Mouse (Mus musculus): ENCODE measurements around the gene Taf1a. TPM values are rescaled to one million over a fixed set of nuclear protein-coding genes. Genes with fewer than 3 reads are reported as not detected.
"Not testable (repeated sequence)": the region's sequence is repeated elsewhere in the genome, so short reads cannot be mapped to it uniquely, and the experiment has no call there.

Taf1a gene
- polyA plus RNA-seq, 1 experiment from 2014 or later, result 16.1 TPM

DNA sequence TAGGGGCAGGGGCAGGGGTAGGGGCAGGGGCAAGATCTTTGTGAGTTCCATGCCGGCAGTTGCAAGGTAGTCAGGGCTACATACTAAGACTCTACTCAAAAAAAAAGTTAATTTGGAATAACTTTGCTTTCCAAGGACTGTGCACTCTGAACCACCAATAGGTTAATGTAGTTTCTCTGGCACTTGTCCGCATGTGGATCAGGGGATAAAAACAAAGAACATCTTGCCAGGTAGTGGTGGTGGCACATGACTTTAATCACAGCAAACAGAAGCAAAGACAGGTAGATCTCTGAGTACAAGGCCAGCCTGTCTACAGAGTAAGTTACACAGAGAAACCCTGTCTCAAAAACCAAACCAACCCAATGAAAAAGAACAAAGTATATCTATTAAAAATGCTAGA lies 6.2 kb upstream of the Taf1a start:
- Histone ChIP-seq H3K4me2 (ENCODE audit: low read length) (no peak overlapping the region), H3K9me3 (ENCODE audit: control insufficient read depth, low read length) (no peaks in the 10 kb centered on the region), H3K4me3 (ENCODE audit: low read length) (no peak overlapping the region), H3K27me3 (replicated peaks; ENCODE audit: control insufficient read depth, insufficient read depth, low read length) (peaks cover 15% of the 10 kb centered on the region), H3K9ac (ENCODE audit: low read depth, low read length) (no peak overlapping the region), H3K4me1 (ENCODE audit: control insufficient read depth, insufficient read depth, low read depth, low read length) (no peaks in the 10 kb centered on the region), H3K27ac (ENCODE audit: low read depth, low read length) (no peak overlapping the region), H3K36me3 (ENCODE audit: control insufficient read depth, insufficient read depth, low read length) (no peaks in the 10 kb centered on the region)
- 85% methylated on average over 2 of the region's 2 CpGs for WGBS
- no peak for ATAC-seq

DNA sequence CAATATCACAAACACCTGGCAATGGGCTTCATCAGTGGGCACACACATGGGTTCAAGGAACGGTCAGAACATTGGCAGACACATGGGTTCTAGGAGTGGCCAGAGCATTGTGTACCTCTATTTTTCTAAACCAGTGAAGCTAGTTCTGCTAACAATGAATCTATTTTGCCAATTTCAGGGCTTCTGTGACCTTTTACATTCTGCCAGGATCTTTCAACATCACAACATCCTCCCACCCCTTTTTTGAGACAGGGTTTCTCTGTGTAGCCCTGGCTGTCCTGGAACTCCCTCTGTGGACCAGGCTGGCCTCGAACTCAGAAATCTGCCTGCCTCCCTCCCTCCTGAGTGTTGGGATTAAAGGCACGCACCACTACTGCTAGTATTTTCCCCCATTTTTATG lies 1.4 kb upstream of the Taf1a start:
- ATAC-seq; H3K27ac ChIP-seq (ENCODE audit: low read depth, low read length); H3K9me3 ChIP-seq (ENCODE audit: control insufficient read depth, low read length); H3K36me3 ChIP-seq (ENCODE audit: control insufficient read depth, insufficient read depth, low read length); H3K9ac ChIP-seq (ENCODE audit: low read depth, low read length); H3K4me3 ChIP-seq (ENCODE audit: low read length); H3K4me1 ChIP-seq (ENCODE audit: control insufficient read depth, insufficient read depth, low read depth, low read length); H3K4me2 ChIP-seq (ENCODE audit: low read length): not testable (repeated sequence)
- H3K27me3 ChIP-seq (replicated peaks; ENCODE audit: control insufficient read depth, insufficient read depth, low read length), result peaks cover 13% of the 10 kb centered on the region
- WGBS, result 96% methylated on average over 3 of the region's 3 CpGs

DNA sequence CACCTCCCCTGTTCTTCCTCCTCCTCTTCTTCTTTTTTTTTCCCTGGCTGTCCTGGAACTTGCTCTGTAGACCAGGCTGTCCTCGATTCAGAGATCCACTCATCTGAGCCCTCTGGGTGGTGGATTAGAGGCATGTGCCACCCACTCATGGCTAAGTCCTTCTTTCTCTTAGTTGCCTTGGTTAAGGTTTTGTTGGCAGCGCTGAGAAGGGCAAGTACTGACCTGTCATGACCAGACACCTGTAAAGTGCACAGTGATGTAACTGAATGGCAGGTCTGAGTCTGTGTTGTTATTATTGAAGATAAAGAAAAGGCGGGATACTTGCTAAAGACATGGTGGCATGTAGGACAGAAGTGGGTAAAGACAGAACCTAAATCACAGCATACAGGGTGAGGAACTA lies 14.6 kb downstream of the Taf1a start:
- Histone ChIP-seq H3K36me3 (ENCODE audit: control insufficient read depth, insufficient read depth, low read length) (peaks cover 42% of the 10 kb centered on the region), H3K27ac (ENCODE audit: low read depth, low read length) (no peak overlapping the region), H3K4me1 (ENCODE audit: control insufficient read depth, insufficient read depth, low read depth, low read length) (no peaks in the 10 kb centered on the region), H3K4me3 (ENCODE audit: low read length) (no peak overlapping the region), H3K27me3 (replicated peaks; ENCODE audit: control insufficient read depth, insufficient read depth, low read length) (no peaks in the 10 kb centered on the region), H3K9ac (ENCODE audit: low read depth, low read length) (no peak overlapping the region), H3K4me2 (ENCODE audit: low read length) (no peak overlapping the region), H3K9me3 (ENCODE audit: control insufficient read depth, low read length) (no peaks in the 10 kb centered on the region)
- no peak for ATAC-seq
- WGBS, result 95% methylated on average over 3 of the region's 3 CpGs

DNA sequence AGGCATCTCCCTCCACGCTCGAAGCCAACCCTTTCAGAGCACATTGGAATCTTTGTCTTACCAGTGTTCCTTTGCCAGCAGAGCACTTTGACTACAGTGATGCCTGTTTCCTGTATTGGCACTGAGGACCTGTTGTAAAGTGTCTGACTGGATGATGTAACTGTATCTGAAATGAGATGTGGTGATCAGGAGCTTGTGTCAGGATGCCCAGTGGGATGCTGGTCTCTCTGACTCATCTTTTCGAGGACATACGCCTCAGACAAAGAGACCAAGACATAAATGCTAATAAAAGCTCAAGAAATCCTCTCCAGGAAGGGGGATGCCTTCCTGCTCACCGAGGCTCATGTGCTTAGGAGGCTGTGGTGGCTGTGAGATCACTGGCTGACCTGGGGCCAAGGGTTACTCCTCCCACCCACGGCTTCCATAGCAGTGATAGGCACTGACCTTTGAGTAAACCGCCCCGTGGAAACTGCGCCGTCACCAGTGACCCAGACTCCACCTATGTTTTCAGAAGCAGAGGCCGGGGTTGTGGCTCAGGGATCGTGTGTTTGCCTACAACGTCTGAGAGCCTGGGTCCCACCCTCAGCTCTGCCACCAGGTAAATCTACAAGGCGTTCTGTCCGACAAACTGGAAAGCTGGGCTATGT lies 25.4 kb downstream of the Taf1a start:
- Histone ChIP-seq H3K9me3 (ENCODE audit: control insufficient read depth, low read length) (no peaks in the 10 kb centered on the region), H3K4me1 (ENCODE audit: control insufficient read depth, insufficient read depth, low read depth, low read length) (no peaks in the 10 kb centered on the region), H3K27ac (ENCODE audit: low read depth, low read length) (no peak overlapping the region), H3K36me3 (ENCODE audit: control insufficient read depth, insufficient read depth, low read length) (peaks cover 15% of the 10 kb centered on the region), H3K9ac (ENCODE audit: low read depth, low read length) (no peak overlapping the region), H3K4me2 (ENCODE audit: low read length) (no peak overlapping the region), H3K4me3 (ENCODE audit: low read length) (no peak overlapping the region), H3K27me3 (replicated peaks; ENCODE audit: control insufficient read depth, insufficient read depth, low read length) (no peaks in the 10 kb centered on the region)
- 91% methylated on average over 15 of the region's 15 CpGs for WGBS
- no peak for ATAC-seq

DNA sequence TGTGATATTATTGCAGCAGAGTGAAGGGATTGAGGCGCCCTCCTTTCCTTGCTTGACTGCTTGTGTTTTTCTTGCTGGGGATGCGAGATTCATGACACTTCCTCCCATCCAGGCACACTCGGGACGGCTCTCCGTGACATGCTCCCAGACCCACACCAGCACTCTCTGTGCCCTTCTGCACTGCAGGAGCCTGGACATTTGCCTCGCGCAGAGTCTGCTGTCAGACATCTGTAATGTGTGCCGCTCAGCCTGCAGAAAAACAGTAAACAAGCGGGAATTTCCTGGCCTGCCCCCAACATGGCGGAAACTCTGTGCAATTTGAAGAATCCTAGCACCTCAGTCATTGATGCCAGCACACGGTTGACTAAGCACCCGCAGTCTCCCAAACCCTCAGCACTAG lies 29.1 kb downstream of the Taf1a start, which contains the start of gene Hhipl2:
TSS of gene Hhipl2 (plus strand) at position 343 of the 400 bp plus-strand sequence.
- 73% methylated on average over 12 of the region's 12 CpGs for WGBS
- no peak within 1 kb of the TSS for H3K4me2 ChIP-seq (ENCODE audit: low read length)

DNA sequence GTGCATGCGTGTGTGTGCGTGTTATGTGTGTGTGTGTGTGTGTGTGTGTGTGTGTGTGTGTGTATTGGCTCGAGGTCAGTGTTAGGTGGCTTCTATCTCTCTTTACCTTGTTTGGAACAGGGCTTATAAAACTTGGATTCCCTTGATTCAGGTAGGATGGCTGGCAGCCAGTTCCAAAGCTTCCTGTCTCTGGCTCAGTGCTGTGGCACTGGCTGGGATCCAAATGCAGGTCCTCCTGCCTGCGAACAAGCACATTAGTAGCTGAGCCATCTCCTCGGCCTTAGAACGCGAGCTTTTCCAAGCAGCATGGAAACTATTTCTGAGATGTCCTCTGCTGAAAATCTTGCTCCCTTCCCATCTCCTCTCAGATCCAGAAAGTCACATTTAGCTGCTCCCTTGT lies 31.0 kb downstream of the Taf1a start:
- Histone ChIP-seq H3K9ac (ENCODE audit: low read depth, low read length) (no peak overlapping the region), H3K36me3 (ENCODE audit: control insufficient read depth, insufficient read depth, low read length) (no peaks in the 10 kb centered on the region), H3K4me2 (ENCODE audit: low read length) (no peak overlapping the region), H3K27ac (ENCODE audit: low read depth, low read length) (no peak overlapping the region), H3K4me1 (ENCODE audit: control insufficient read depth, insufficient read depth, low read depth, low read length) (no peaks in the 10 kb centered on the region), H3K27me3 (replicated peaks; ENCODE audit: control insufficient read depth, insufficient read depth, low read length) (no peaks in the 10 kb centered on the region), H3K9me3 (ENCODE audit: control insufficient read depth, low read length) (peaks cover 2% of the 10 kb centered on the region; the same call in 1 of the 2 replicates), H3K4me3 (ENCODE audit: low read length) (no peak overlapping the region)
- 85% methylated on average over 7 of the region's 7 CpGs for WGBS
- ATAC-seq, result no peak

More for the DNA sequence above, 29.1 kb downstream of the Taf1a start, which contains the start of gene Hhipl2:
- Histone ChIP-seq H3K9ac (ENCODE audit: low read depth, low read length) (no peak within 1 kb of the TSS), H3K27ac (ENCODE audit: low read depth, low read length) (no peak within 1 kb of the TSS), H3K4me3 (ENCODE audit: low read length) (no peak within 1 kb of the TSS), H3K9me3 (ENCODE audit: control insufficient read depth, low read length) (no peaks in the 10 kb centered on the region), H3K27me3 (replicated peaks; ENCODE audit: control insufficient read depth, insufficient read depth, low read length) (no peaks in the 10 kb centered on the region), H3K36me3 (ENCODE audit: control insufficient read depth, insufficient read depth, low read length) (no peaks in the 10 kb centered on the region), H3K4me1 (ENCODE audit: control insufficient read depth, insufficient read depth, low read depth, low read length) (no peaks in the 10 kb centered on the region)
- ATAC-seq, result no peak

DNA sequence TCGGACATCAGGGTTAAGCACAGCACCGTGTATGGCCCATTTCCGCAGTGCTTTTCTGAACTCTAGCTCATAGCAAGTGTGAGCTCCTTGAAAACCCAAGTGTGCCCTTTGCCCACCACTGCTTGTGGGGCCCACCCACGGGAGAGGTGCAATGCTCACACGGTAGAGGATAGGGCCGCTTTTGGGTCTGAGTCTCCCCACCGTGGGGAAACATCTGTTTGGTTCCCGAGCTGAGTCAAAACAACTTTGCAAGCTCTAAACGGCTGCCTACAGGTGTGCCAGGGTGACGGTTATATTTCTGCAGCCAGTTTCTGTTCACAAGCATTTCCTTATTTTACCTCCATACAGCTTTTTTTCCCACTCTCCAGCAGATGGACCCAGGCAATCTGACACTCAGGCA lies 31.5 kb downstream of the Taf1a start:
- Histone ChIP-seq H3K4me3 (ENCODE audit: low read length) (no peak overlapping the region), H3K36me3 (ENCODE audit: control insufficient read depth, insufficient read depth, low read length) (no peaks in the 10 kb centered on the region), H3K27me3 (replicated peaks; ENCODE audit: control insufficient read depth, insufficient read depth, low read length) (no peaks in the 10 kb centered on the region), H3K27ac (ENCODE audit: low read depth, low read length) (no peak overlapping the region), H3K4me1 (ENCODE audit: control insufficient read depth, insufficient read depth, low read depth, low read length) (no peaks in the 10 kb centered on the region), H3K9me3 (ENCODE audit: control insufficient read depth, low read length) (peaks cover 2% of the 10 kb centered on the region; the same call in 1 of the 2 replicates), H3K9ac (ENCODE audit: low read depth, low read length) (no peak overlapping the region), H3K4me2 (ENCODE audit: low read length) (no peak overlapping the region)
- no peak for ATAC-seq
- 88% methylated on average over 10 of the region's 10 CpGs for WGBS

DNA sequence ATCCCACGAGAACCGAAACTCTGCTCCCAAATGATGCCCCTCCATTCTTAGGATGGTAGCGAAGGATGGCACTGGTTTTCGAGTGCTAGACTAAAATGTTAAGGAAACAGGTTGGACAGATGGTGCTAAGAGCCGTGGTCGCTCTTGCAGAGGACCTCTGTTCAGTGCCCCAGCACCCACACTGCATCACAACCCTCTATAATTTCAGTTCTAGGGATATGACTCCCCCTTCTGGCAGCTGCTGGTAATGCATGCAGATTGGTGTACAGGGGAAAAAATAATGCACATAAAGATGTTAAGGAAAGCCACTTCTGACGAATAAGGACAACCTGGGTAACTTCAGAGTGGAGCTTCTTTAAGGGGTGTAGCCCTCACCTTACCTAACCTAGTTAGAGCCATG lies 35.3 kb downstream of the Taf1a start:
- H3K27ac ChIP-seq (ENCODE audit: low read depth, low read length), result no peak overlapping the region
- peaks cover 2% of the 10 kb centered on the region; the same call in 1 of the 2 replicates for H3K9me3 ChIP-seq (ENCODE audit: control insufficient read depth, low read length)
- H3K4me3 ChIP-seq (ENCODE audit: low read length), result no peak overlapping the region
- H3K27me3 ChIP-seq (replicated peaks; ENCODE audit: control insufficient read depth, insufficient read depth, low read length), result no peaks in the 10 kb centered on the region
- H3K9ac ChIP-seq (ENCODE audit: low read depth, low read length), result no peak overlapping the region
- H3K4me1 ChIP-seq (ENCODE audit: control insufficient read depth, insufficient read depth, low read depth, low read length), result no peaks in the 10 kb centered on the region
- no peak overlapping the region for H3K4me2 ChIP-seq (ENCODE audit: low read length)
- ATAC-seq, result no peak
- H3K36me3 ChIP-seq (ENCODE audit: control insufficient read depth, insufficient read depth, low read length), result no peaks in the 10 kb centered on the region
- WGBS, result 97% methylated on average over 7 of the region's 7 CpGs

DNA sequence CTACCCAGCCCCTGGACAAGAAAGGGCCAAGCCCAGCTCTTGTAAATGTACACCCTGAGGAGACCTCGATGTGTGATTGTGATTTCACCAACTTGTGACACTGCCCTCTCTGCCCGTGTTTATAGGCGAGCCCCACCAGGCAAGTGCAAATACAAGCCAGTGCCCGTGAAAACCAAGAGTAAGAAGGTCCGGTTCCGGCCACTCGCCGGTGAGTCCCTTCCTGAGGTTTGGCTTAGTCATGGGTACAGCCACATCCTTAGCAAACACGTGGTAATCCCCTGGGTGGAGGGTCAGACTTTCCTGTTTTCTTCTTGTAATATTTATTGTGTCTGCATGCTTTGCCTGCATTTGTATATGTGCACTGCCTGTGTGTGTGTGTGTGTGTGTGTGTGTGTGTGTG lies 46.1 kb downstream of the Taf1a start:
- 89% methylated on average over 9 of the region's 9 CpGs for WGBS

More for the DNA sequence above, 46.1 kb downstream of the Taf1a start:
- no peak for ATAC-seq
- Histone ChIP-seq H3K36me3 (ENCODE audit: control insufficient read depth, insufficient read depth, low read length) (no peaks in the 10 kb centered on the region), H3K4me1 (ENCODE audit: control insufficient read depth, insufficient read depth, low read depth, low read length) (no peaks in the 10 kb centered on the region), H3K27me3 (replicated peaks; ENCODE audit: control insufficient read depth, insufficient read depth, low read length) (no peaks in the 10 kb centered on the region; the same call in 1 of the 2 replicates), H3K4me3 (ENCODE audit: low read length) (no peak overlapping the region), H3K27ac (ENCODE audit: low read depth, low read length) (no peak overlapping the region), H3K4me2 (ENCODE audit: low read length) (no peak overlapping the region), H3K9ac (ENCODE audit: low read depth, low read length) (no peak overlapping the region), H3K9me3 (ENCODE audit: control insufficient read depth, low read length) (no peaks in the 10 kb centered on the region)

All from hindbrain, embryonic 16.5 days (tissue).